Mouse (Mus musculus): ENCODE data around the gene Myt1l.

DNA sequence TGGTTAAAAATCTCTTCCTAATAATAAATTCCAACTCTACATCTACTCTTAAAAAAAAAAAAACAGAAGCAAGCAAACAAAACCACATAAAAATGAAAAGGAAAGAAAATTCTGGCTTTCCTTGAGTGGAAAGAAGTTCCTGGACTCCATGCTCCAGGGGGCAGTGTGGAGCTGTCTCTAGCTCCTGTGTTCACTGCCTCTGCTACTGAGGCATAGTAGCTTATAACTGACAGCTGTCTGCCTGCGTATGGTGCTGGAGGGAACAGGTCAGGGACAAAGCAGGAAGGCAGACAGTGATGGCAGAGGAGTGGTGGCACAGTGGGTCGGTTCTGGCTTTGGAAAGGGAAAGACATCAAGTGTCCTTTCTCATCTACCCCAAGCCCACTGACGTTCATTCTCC is 398.7 kb downstream of the Myt1l start:
- TF ChIP-seq POLR2A (IDR thresholded peaks at IDR 0.05; ENCODE audit: borderline replicate concordance, control insufficient read depth, low read depth, low read length): no peak
- TF ChIP-seq CTCF (IDR thresholded peaks at IDR 0.05; ENCODE audit: control insufficient read depth, insufficient read depth, low read length): no peak
